Mouse (Mus musculus): ENCODE results near the gene Ptpn1. TPM values are rescaled to one million over a fixed set of nuclear protein-coding genes. Genes with fewer than 3 reads are reported as not detected.

The Ptpn1 gene
- polyA plus RNA-seq (2015; fragmentation: Nextera tagmentation; extraction: Ambion mirVana) = 54.1 and 66.3 TPM in 2 replicates

DNA sequence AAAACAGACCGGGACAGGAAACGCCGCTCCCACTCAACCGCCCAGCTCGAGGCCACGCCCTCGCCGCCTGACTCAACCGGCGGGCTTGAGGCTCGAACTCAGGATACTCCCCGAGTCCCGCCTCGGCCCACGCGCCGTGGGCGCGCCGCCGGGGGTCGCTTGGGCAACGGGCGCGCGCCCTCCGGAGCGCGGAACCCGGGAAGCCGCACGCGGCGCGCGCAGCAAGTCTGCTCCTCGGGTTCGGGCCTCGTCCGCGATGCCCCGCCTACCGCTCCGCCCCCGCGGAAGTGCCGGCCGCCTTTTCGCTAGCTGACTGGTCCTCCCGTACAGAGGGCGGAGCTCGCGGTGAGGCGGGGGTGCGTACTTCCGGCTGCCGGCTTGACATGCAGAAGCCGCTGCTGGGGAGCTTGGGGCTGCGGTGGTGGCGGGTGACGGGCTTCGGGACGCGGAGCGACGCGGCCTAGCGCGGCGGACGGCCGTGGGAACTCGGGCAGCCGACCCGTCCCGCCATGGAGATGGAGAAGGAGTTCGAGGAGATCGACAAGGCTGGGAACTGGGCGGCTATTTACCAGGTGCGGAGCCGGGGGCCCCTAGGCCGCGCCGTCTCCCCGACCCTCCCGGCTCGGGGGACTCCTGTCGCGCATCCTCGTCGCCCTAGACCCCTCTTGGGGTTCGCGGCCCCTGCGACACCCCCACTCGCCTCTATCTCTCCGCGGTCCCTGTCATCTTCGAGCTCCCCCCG is at the start of gene Ptpn1:
Ptpn1 (plus strand) TSS at position 73 of the 742 bp plus-strand sequence.
- peak within 1 kb of the TSS; percentile 92 for H3K9ac ChIP-seq

DNA sequence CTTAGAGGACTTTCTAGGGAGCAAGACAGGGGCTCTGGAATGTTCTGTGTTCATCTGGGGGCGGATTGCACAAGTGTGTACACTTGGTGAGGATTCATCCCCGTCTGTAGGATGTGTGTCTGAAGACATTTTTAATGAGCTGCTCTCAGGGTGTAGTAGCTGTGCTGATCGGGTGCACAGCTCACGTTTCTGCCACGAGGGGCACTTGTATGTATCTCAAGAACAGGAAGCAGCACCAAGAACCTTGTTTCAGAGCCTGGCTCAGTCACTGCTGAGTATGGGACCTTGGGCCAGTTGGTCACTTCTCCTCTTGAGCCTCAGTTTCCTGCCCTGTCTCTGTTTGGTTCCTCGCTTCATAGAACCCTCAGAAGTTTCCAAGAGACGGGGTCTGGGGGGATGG is 45.4 kb upstream of the Ptpn1 start:
- WGBS = 67% methylated on average over 7 of the region's 7 CpGs
- ATAC-seq (ENCODE audit: insufficient number of reproducible peaks, insufficient read depth, low FRiP score, low TSS enrichment, low read depth) = no peak
- Histone ChIP-seq H3K9ac (no peak overlapping the region), H3K27me3 (no peaks in the 10 kb centered on the region), H3K9me3 (no peaks in the 10 kb centered on the region), H3K4me2 (no peak overlapping the region), H3K36me3 (no peaks in the 10 kb centered on the region), H3K27ac (no peak overlapping the region), H3K4me1 (peaks cover 16% of the 10 kb centered on the region), H3K4me3 (no peak overlapping the region)

More for the DNA sequence above, at the start of gene Ptpn1:
- Histone ChIP-seq H3K4me3 (peak within 1 kb of the TSS; percentile 91), H3K27me3 (no peaks in the 10 kb centered on the region), H3K36me3 (no peaks in the 10 kb centered on the region), H3K9me3 (no peaks in the 10 kb centered on the region), H3K4me2 (peak within 1 kb of the TSS; percentile 92), H3K4me1 (peaks cover 34% of the 10 kb centered on the region), H3K27ac (peak within 1 kb of the TSS; percentile 58)
- under 1% methylated on average over 99 of the region's 99 CpGs for WGBS
- peak; percentile 93 for ATAC-seq (ENCODE audit: insufficient number of reproducible peaks, insufficient read depth, low FRiP score, low TSS enrichment, low read depth)

DNA sequence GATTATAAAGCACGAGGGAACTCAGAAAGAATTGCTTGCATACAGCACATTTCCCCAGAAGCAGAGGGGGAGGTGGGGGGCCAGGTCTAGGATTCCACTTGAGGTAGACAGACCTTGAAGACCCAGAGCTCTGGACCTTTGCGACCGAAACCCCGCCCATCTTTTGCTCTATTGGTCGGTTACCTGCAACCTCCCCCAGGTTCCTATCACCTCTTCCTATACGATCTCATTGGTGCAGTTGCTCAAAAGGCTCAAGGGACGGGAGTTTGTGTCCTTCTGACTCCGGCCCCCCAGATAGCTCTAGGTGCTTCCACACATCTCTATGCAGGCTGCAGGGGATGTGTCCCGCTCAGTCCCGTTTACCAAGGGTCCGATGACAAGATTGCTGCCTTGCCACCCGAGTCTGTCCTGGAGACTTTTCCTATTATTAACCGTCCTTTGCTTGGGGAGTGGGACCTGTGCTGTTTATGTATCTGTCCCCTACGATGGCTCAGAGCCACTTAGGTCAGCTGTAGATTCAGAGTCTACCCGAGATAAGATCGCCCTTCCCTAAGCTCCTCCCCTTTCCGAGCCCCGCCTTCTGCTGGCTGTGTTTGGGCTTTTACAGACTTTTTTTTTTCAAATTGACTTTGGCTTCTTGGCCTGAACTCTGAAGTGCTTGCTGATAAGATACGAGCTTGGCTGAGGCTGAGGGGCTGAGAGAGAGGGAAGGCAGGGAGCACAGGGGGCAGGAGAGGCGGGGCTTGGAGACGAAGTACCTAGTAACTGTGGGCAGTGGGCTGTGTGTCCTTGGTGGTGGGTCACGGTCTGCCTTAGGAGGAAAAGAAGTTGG is 44.1 kb upstream of the Ptpn1 start:
- no peaks in the 10 kb centered on the region for H3K9me3 ChIP-seq
- no peaks in the 10 kb centered on the region for H3K36me3 ChIP-seq
- peak overlapping the region; percentile 34 for H3K4me3 ChIP-seq
- ATAC-seq (ENCODE audit: insufficient number of reproducible peaks, insufficient read depth, low FRiP score, low TSS enrichment, low read depth) = no peak
- H3K4me1 ChIP-seq = peaks cover 16% of the 10 kb centered on the region
- H3K4me2 ChIP-seq = peak overlapping the region; percentile 66
- WGBS = 9% methylated on average over 22 of the region's 22 CpGs
- no peaks in the 10 kb centered on the region for H3K27me3 ChIP-seq
- peak overlapping the region; percentile 37; the same call in 1 of the 2 replicates for H3K9ac ChIP-seq
- no peak overlapping the region for H3K27ac ChIP-seq

DNA sequence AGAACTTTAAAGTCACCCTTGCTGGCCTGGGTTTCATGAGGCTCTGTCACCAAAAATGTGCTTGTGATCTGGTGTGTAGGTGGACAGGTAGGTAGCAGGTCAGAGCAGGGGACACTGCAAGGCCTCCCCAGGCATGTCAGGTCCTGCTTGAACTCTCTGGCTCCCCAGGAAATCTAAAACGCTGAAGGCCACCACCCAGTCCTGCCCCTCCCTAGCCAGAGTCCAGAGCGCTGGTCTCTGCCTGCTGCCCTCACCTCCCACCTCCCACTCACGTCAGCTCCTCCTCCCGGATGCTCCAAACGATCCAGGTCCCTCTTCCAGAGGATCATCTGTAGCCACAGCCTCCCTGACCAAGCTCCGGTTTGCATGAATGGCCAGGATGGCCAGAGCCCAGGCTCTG is 43.0 kb upstream of the Ptpn1 start:
- 69% methylated on average over 6 of the region's 6 CpGs for WGBS
- no peak for ATAC-seq (ENCODE audit: insufficient number of reproducible peaks, insufficient read depth, low FRiP score, low TSS enrichment, low read depth)
- Histone ChIP-seq H3K4me1 (peaks cover 16% of the 10 kb centered on the region), H3K27me3 (no peaks in the 10 kb centered on the region; the same call in 1 of the 2 replicates), H3K9me3 (no peaks in the 10 kb centered on the region), H3K27ac (no peak overlapping the region), H3K4me3 (no peak overlapping the region), H3K9ac (no peak overlapping the region), H3K36me3 (no peaks in the 10 kb centered on the region), H3K4me2 (no peak overlapping the region)

DNA sequence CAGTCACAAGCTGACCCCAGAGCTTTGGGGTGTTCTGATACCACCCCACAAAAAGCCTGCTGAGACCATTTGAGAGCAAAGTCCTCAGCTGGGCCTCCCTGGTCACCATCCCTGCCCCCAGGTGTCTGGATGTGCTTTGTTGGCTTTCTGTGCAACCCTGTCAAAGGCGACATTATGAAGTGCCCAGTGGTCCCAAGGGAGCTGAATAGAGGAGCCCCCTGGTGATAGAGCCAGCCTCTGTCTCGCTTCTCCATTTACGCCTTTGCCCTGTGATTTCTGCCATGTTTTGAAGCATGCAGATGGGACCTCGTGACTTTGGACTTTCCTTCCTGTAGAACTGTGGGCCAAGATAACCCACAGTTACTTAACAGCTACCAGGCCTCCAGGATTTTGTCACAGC is 42.0 kb upstream of the Ptpn1 start:
- H3K9me3 ChIP-seq = no peaks in the 10 kb centered on the region
- H3K9ac ChIP-seq = no peak overlapping the region
- no peaks in the 10 kb centered on the region; the same call in 1 of the 2 replicates for H3K27me3 ChIP-seq
- H3K27ac ChIP-seq = no peak overlapping the region
- H3K4me1 ChIP-seq = peaks cover 16% of the 10 kb centered on the region
- 67% methylated on average over 4 of the region's 4 CpGs for WGBS
- no peak for ATAC-seq (ENCODE audit: insufficient number of reproducible peaks, insufficient read depth, low FRiP score, low TSS enrichment, low read depth)
- no peaks in the 10 kb centered on the region for H3K36me3 ChIP-seq
- H3K4me2 ChIP-seq = no peak overlapping the region
- no peak overlapping the region for H3K4me3 ChIP-seq

DNA sequence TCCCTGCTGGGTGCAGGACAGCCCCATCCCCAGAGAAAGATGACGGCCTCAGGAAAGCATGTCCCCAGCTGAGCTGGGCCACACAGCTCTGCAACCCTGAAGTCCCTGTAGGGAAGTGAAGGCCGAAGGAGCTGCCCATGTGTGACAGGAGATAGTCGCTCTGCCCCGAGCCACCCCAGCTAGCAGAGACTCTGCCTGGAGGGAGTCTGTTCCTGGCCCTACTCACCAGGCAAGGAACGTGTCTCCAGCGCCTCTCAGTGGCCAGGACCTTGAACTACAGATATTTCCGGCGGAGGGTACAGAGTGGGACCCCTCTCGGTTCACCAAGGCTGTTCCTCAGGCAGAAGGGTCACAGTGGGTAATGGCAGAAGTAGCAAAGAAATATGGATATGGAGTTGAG is 39.9 kb upstream of the Ptpn1 start:
- H3K9me3 ChIP-seq = no peaks in the 10 kb centered on the region
- H3K27me3 ChIP-seq = peaks cover 10% of the 10 kb centered on the region
- peaks cover 19% of the 10 kb centered on the region for H3K4me1 ChIP-seq
- ATAC-seq (ENCODE audit: insufficient number of reproducible peaks, insufficient read depth, low FRiP score, low TSS enrichment, low read depth) = no peak
- WGBS = 13% methylated on average over 9 of the region's 9 CpGs
- no peak overlapping the region for H3K4me3 ChIP-seq
- H3K36me3 ChIP-seq = no peaks in the 10 kb centered on the region
- H3K4me2 ChIP-seq = no peak overlapping the region
- H3K9ac ChIP-seq = no peak overlapping the region
- no peak overlapping the region for H3K27ac ChIP-seq

DNA sequence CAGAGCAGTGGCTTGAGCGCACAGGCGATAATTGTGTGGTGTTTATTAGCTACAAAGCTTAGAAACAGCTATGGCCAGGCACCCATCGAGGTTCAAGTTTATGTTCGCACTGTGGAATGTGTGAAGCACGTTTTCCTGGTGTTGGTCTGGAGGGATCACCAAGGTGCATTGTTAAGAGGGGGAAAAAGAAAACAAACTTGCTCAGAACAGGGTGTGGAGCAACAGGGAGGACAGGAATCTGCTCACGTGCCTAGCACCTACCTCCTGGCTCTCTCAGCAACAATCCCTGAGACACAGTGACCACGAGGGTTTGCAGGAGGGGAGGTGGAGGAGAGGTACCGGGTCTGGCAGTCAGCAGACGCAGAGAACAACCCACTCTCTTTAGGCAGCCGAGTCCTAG is 38.2 kb upstream of the Ptpn1 start:
- peaks cover 10% of the 10 kb centered on the region for H3K27me3 ChIP-seq
- no peaks in the 10 kb centered on the region for H3K9me3 ChIP-seq
- 67% methylated on average over 10 of the region's 10 CpGs for WGBS
- H3K4me3 ChIP-seq = no peak overlapping the region
- no peak overlapping the region for H3K9ac ChIP-seq
- no peak for ATAC-seq (ENCODE audit: insufficient number of reproducible peaks, insufficient read depth, low FRiP score, low TSS enrichment, low read depth)
- H3K27ac ChIP-seq = no peak overlapping the region
- no peaks in the 10 kb centered on the region for H3K36me3 ChIP-seq
- peaks cover 4% of the 10 kb centered on the region; the same call in 1 of the 2 replicates for H3K4me1 ChIP-seq
- H3K4me2 ChIP-seq = no peak overlapping the region

DNA sequence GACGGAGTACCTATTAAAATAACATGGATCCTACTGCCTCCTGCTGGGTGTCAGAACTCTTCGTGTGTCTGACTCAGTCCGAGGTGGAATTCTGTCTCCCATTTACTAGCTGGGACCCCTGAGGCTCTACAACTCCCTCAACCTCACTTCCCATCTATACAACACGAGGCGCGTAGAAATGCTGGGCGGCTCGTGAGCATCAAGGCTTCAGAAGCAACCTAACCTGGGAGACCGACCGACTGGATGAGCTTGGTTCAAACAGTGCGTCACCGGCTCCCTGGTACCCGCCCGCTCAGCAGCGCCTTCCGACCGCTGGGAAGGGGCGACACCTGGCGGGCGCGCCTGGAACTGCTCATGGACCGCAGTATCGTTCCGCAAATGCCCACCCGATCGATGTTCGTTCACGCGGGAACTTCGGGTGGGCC is 36.9 kb upstream of the Ptpn1 start:
- H3K9ac ChIP-seq = peak overlapping the region; percentile 46; the same call in 1 of the 2 replicates
- no peaks in the 10 kb centered on the region for H3K9me3 ChIP-seq
- H3K4me1 ChIP-seq = peaks cover 7% of the 10 kb centered on the region
- H3K36me3 ChIP-seq = no peaks in the 10 kb centered on the region
- no peak for ATAC-seq (ENCODE audit: insufficient number of reproducible peaks, insufficient read depth, low FRiP score, low TSS enrichment, low read depth)
- peak overlapping the region; percentile 24 for H3K4me3 ChIP-seq
- no peak overlapping the region for H3K27ac ChIP-seq
- peaks cover 13% of the 10 kb centered on the region for H3K27me3 ChIP-seq
- H3K4me2 ChIP-seq = peak overlapping the region; percentile 57
- 1% methylated on average over 30 of the region's 30 CpGs for WGBS

DNA sequence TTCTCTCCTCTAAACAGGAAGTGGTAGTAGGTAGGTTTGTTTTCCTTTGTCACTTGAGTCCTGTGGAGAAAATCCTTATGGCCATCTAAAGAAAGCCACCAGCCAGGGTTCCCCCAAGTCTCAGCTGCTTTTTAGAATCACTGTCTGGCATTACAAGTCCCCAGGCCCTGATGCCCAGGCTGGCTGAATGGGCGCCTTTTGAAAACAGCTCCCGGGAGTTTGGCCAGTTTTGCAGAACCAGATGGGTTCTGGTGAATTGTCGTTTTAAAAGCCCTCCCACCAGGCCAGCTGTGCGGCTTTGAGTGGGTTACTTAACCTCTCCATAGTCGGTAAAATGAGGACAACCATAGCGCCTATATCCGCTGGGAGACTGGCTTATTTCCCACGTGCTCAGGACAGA is 34.0 kb upstream of the Ptpn1 start:
- Histone ChIP-seq H3K27ac (no peak overlapping the region), H3K4me3 (no peak overlapping the region), H3K27me3 (peaks cover 21% of the 10 kb centered on the region), H3K9me3 (no peaks in the 10 kb centered on the region), H3K9ac (no peak overlapping the region), H3K4me1 (peaks cover 20% of the 10 kb centered on the region), H3K4me2 (no peak overlapping the region), H3K36me3 (no peaks in the 10 kb centered on the region)
- no peak for ATAC-seq (ENCODE audit: insufficient number of reproducible peaks, insufficient read depth, low FRiP score, low TSS enrichment, low read depth)
- WGBS = 78% methylated on average over 8 of the region's 8 CpGs

DNA sequence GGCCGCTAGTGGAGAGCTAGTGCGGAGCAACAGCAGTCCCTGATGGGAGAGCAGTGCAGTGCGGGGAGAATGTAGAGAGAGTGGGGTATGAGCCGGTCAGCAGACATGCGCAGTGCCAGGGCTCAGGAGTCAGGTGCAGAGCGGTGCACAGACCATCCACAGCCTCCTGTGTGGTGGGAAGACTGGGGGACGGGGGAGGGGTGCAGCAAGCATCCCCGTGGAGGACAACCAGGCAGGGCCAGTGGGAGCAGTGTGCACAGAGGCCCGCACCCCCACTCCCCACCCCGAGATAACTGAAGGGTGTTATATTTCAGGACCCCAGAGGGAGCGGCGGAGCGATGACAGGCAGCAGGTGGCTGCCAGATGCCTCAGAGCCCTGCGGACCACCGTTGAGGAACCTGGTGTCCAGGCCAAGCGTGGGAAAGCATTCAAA is 31.9 kb upstream of the Ptpn1 start:
- Histone ChIP-seq H3K27me3 (peaks cover 21% of the 10 kb centered on the region), H3K9me3 (no peaks in the 10 kb centered on the region), H3K27ac (no peak overlapping the region), H3K4me3 (no peak overlapping the region), H3K36me3 (no peaks in the 10 kb centered on the region), H3K4me1 (peaks cover 22% of the 10 kb centered on the region), H3K4me2 (peak overlapping the region; percentile 22; the same call in 1 of the 2 replicates), H3K9ac (no peak overlapping the region)
- ATAC-seq (ENCODE audit: insufficient number of reproducible peaks, insufficient read depth, low FRiP score, low TSS enrichment, low read depth) = peak; percentile 69; the same call in 1 of the 2 replicates
- 16% methylated on average over 16 of the region's 16 CpGs for whole genome bisulfite sequencing

DNA sequence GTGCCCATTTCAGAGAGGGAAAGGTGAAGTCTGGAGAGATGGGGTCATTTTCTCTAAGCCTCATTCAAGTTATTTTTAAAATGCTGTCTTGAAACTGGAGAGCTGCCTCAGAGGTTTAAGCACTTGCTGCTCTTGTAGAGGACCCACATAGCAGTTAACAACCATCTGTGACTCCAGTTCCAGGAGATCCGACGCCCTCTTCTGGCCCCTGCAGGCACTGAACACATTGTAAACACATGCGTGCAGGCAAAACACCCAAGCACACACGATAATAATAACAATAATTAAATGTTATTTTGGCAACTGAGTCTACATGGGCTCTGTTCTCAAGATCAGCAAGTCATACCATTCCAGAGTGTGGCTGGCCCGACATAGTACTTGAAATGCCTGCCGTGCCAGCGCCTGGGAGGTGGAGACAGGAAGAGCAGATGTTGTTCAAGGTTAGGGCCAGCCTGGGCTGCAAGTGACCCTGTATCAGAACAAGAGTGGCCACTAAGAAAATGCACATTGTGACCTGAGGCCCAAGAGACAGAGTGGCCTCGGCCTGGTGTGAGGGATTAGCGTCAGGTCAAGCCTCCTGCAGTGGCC is 29.6 kb upstream of the Ptpn1 start:
- Histone ChIP-seq H3K9me3 (no peaks in the 10 kb centered on the region), H3K36me3 (no peaks in the 10 kb centered on the region), H3K9ac (no peak overlapping the region), H3K4me1 (peaks cover 18% of the 10 kb centered on the region), H3K27ac (no peak overlapping the region), H3K4me3 (no peak overlapping the region), H3K4me2 (no peak overlapping the region), H3K27me3 (peaks cover 11% of the 10 kb centered on the region)
- WGBS = 58% methylated on average over 9 of the region's 9 CpGs
- no peak for ATAC-seq (ENCODE audit: insufficient number of reproducible peaks, insufficient read depth, low FRiP score, low TSS enrichment, low read depth)
